Mouse (Mus musculus) heart, adult 2 months (tissue): ENCODE measurements around the gene Thtpa. TPM values are rescaled to one million over a fixed set of nuclear protein-coding genes. Genes with fewer than 3 reads are reported as not detected.

ENCODE experiments used
- DNase-seq, 2 experiments: peaks; one replicate each; pipeline ENCODE4 v3.0.0; 2021
- H3K27ac ChIP-seq: fragments of 200-600 bp; 2 replicates; pipeline ENCODE4 v1.8.1; 2022
- H3K27me3 ChIP-seq: fragments of 200-500 bp; 2 replicates; pipeline ENCODE4 v1.6.1; 2012; ENCODE audit warnings: mild to moderate bottlenecking, low read length, inconsistent platforms, mixed read lengths; ENCODE audit not compliant: control insufficient read depth, insufficient read depth
- H3K36me3 ChIP-seq: fragments of 200-500 bp; 2 replicates; pipeline ENCODE4 v1.6.1; 2012; ENCODE audit warnings: low read length, inconsistent platforms; ENCODE audit not compliant: control insufficient read depth, insufficient read depth
- H3K4me1 ChIP-seq: fragments of 200-500 bp; 2 replicates; pipeline ENCODE4 v1.6.1; 2011; ENCODE audit warnings: low read length; ENCODE audit not compliant: control insufficient read depth, insufficient read depth
- H3K4me3 ChIP-seq: fragments of 200-600 bp; 2 replicates; pipeline ENCODE4 v1.8.1; 2022
- H3K79me2 ChIP-seq: fragments of 200-500 bp; replicated peaks from 2 replicates; pipeline ENCODE4 v1.6.1; 2012; ENCODE audit warnings: mild to moderate bottlenecking, inconsistent platforms, low read length, moderate library complexity, mixed read lengths; ENCODE audit not compliant: control insufficient read depth, insufficient read depth
- H3K9ac ChIP-seq: fragments of 200-500 bp; 2 replicates; pipeline ENCODE4 v1.6.1; 2012; ENCODE audit warnings: low read depth, mild to moderate bottlenecking, control low read depth, inconsistent platforms, low read length, mixed read lengths
- CTCF ChIP-seq: fragments of 200-600 bp; IDR thresholded peaks from 2 replicates; pipeline ENCODE4 v1.8.1; 2022; ENCODE audit warnings: antibody characterized with exemption, mild to moderate bottlenecking, moderate library complexity
- EP300 ChIP-seq: fragments of 200-500 bp; IDR thresholded peaks from 2 replicates; pipeline ENCODE4 v1.6.1; 2011; ENCODE audit warnings: low read depth, low read length, control low read depth; ENCODE audit not compliant: insufficient read depth
- POLR2A ChIP-seq: fragments of 200-500 bp; IDR thresholded peaks from 2 replicates; pipeline ENCODE4 v1.6.1; 2011; ENCODE audit warnings: mild to moderate bottlenecking, low read depth, low read length, control low read depth; ENCODE audit not compliant: insufficient read depth
- WGBS: fragments of 180-500 bp; shearing (Covaris S2); methylation state at CpG from one replicate; pipeline ENCODE4 v1.1.7; 2018; 5-methylcytosine and 5-hydroxymethylcytosine counted together
- intact Hi-C: fragments of 180-260 bp; cut with DNase I; formaldehyde crosslinking; loops from one replicate; pipeline ENCODE4 v1.15.1; 2025
- polyA plus RNA-seq: library from polyadenylated mRNA; depleted of rRNA; stranded (reverse); fragments of >200 nt; gene quantifications from 2 replicates; pipeline ENCODE4 v1.2.3, GENCODE M21; 2012
- total RNA-seq, 2 experiments: library from RNA; stranded (reverse); gene quantifications; 2 replicates each; pipeline ENCODE4 v1.2.3; 2021

Gene Thtpa
- total and polyA plus RNA-seq, 3 experiments = 8.2 to 13.4 (median 10.7) TPM

- H3K79me2 ChIP-seq = no peaks in the 10 kb centered on the region
- H3K4me1 ChIP-seq = peaks cover 5% of the 10 kb centered on the region
- no peak overlapping the region for H3K9ac ChIP-seq
- DNase-seq = no peak
- H3K27me3 ChIP-seq = no peaks in the 10 kb centered on the region
- H3K27ac ChIP-seq = peak overlapping the region; percentile 38
- 49% methylated on average over 10 of the region's 10 CpGs for WGBS
- no peak overlapping the region for H3K4me3 ChIP-seq
- no peaks in the 10 kb centered on the region for H3K36me3 ChIP-seq
- TF ChIP-seq CTCF (no peak), EP300 (no peak), POLR2A (no peak)
- intact Hi-C loops = loop anchor here (2.0 kb wide), 1 partner anchor 73 kb away; no protein-coding TSS in a partner anchor
Observed at GRCm38 (mm10) chr14:55097646-55098045, 3.1 kb downstream of the Thtpa start.

DNA sequence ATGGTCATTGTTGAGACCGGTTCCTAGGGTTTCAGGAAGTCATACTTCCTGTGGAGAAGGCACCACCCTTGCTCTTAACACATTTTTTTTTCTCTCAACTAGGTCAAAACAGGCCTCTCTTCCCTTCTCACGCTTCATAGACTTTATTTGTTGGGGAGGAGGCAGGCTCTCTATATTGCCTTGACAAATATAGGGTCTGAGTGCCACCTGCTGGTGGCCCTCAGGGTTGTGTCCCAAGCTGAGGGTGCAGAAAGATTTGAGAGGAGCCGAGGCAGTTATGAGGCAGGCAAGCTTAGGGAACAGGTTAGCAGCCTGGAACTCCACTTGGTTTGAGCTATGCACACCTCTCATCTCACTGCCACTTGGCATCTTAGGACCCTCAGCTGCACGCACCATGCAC is 3.5 kb downstream of the Thtpa start:
- Histone ChIP-seq H3K27me3 (no peaks in the 10 kb centered on the region), H3K79me2 (no peaks in the 10 kb centered on the region), H3K27ac (peak overlapping the region; percentile 38), H3K4me3 (no peak overlapping the region), H3K4me1 (peaks cover 5% of the 10 kb centered on the region), H3K9ac (no peak overlapping the region), H3K36me3 (no peaks in the 10 kb centered on the region)
- DNase-seq = no peak
- TF ChIP-seq POLR2A (no peak), EP300 (0 out of 2 replicates have a peak, but pooled peaks have one; percentile 35), CTCF (peak; percentile 74)
- WGBS = 51% methylated on average over 4 of the region's 4 CpGs
- intact Hi-C loops = loop anchor here (2.0 kb wide), 1 partner anchor 73 kb away; no protein-coding TSS in a partner anchor

DNA sequence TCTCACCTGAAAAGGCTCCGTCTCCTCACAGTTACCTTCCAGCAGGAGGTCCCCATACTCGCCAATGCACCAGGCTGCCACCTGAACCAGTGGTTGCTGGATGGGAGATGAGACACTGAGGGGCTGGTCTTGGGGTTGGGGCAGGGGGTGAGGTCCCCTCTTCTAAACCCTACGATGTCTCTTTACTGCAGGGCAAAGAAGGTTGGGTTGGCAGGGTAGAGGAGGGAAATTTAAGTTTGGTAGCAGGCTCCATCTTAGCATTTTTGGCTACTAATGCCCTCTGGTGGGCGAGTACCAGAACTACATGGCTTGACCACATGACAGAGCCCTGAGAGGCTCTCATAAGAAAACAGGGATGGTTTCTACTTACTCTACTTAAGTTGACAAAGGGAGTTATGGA is 7.0 kb downstream of the Thtpa start:
- Histone ChIP-seq H3K27ac (no peak overlapping the region), H3K27me3 (no peaks in the 10 kb centered on the region), H3K9ac (no peak overlapping the region), H3K4me3 (no peak overlapping the region), H3K4me1 (peaks cover 1% of the 10 kb centered on the region), H3K36me3 (no peaks in the 10 kb centered on the region), H3K79me2 (no peaks in the 10 kb centered on the region)
- DNase-seq = peak in 1 of 2 experiments; percentile 52
- intact Hi-C loops = no loop called here
- TF ChIP-seq EP300 (no peak), CTCF (peak; percentile 89)
- WGBS = 53% methylated on average over 4 of the region's 4 CpGs

GRCm38 (mm10) chr14:55102253-55102785 is 7.7 kb downstream of the Thtpa start:
- Histone ChIP-seq H3K4me1 (no peaks in the 10 kb centered on the region; the same call in 1 of the 2 replicates), H3K27ac (no peak overlapping the region), H3K79me2 (no peaks in the 10 kb centered on the region), H3K4me3 (no peak overlapping the region), H3K9ac (no peak overlapping the region), H3K36me3 (no peaks in the 10 kb centered on the region), H3K27me3 (no peaks in the 10 kb centered on the region)
- intact Hi-C loops = no loop called here
- 80% methylated on average over 15 of the region's 15 CpGs for WGBS
- no peak for DNase-seq
- TF ChIP-seq EP300 (no peak), CTCF (no peak), POLR2A (no peak)

GRCm38 (mm10) chr14:55104365-55104764 is 9.8 kb downstream of the Thtpa start:
- H3K36me3 ChIP-seq = no peaks in the 10 kb centered on the region
- no peak overlapping the region for H3K4me3 ChIP-seq
- intact Hi-C loops = no loop called here
- H3K4me1 ChIP-seq = no peaks in the 10 kb centered on the region
- WGBS = 92% methylated on average over 18 of the region's 18 CpGs
- H3K79me2 ChIP-seq = no peaks in the 10 kb centered on the region
- no peak for DNase-seq
- no peak overlapping the region for H3K27ac ChIP-seq
- H3K27me3 ChIP-seq = no peaks in the 10 kb centered on the region
- TF ChIP-seq CTCF (no peak), POLR2A (no peak), EP300 (no peak)
- no peak overlapping the region for H3K9ac ChIP-seq

DNA sequence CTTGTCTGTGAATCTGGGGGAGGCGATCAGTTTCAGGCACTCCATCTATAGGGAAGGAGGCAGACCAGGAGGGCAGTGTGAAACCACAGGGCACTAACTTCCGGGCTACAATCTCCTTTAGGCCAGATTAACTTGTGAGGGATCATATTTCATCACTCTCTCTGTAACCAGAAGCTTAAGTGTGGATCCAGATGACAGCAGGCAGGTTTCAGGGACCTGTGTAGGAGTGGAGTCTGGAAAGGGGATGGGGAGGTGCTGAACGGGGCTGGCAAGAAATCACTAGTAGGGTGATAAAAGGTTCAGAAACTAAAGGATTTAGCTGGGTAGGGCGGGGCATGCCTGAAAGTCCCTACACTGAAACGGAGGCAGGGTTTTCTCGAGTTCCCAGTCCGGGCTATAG is 10.8 kb downstream of the Thtpa start:
- 26% methylated on average over 7 of the region's 7 CpGs for WGBS
- no peaks in the 10 kb centered on the region for H3K4me1 ChIP-seq
- H3K4me3 ChIP-seq = peak overlapping the region; percentile 68; the same call in 1 of the 2 replicates
- no peaks in the 10 kb centered on the region; the same call in 1 of the 2 replicates for H3K27me3 ChIP-seq
- H3K36me3 ChIP-seq = no peaks in the 10 kb centered on the region
- H3K27ac ChIP-seq = no peak overlapping the region; the same call in 1 of the 2 replicates
- intact Hi-C loops = no loop called here
- no peak overlapping the region for H3K9ac ChIP-seq
- H3K79me2 ChIP-seq = no peaks in the 10 kb centered on the region
- TF ChIP-seq EP300 (no peak), POLR2A (no peak), CTCF (no peak)
- DNase-seq = no peak
